Mouse (Mus musculus) urinary bladder, postnatal 14 days (tissue): ENCODE data around the gene Csnk1d.

Experiments used
- DNase-seq: peaks from one replicate; pipeline ENCODE4 v3.0.0; 2021; ENCODE audit warnings: low spot score

Gene Csnk1d

GRCm38 (mm10) chr11:120990951-120991526, at the start of gene Csnk1d:
TSS of gene Csnk1d (minus strand) at chr11:120991330.
- DNase-seq = peak; percentile 99

GRCm38 (mm10) chr11:121039302-121039701, 48.2 kb upstream of the Csnk1d start, which contains the start of gene Cd7:
TSS of gene Cd7 (minus strand) at chr11:121039418.
- no peak for DNase-seq

- DNase-seq = no peak
These were observed 47.5 kb upstream of the Csnk1d start for GRCm38 (mm10) chr11:121038366-121039240.

GRCm38 (mm10) chr11:121033118-121033517, 42.0 kb upstream of the Csnk1d start:
- DNase-seq = no peak

GRCm38 (mm10) chr11:121027259-121027658, 36.1 kb upstream of the Csnk1d start:
- DNase-seq = no peak

GRCm38 (mm10) chr11:121024163-121024562, 33.0 kb upstream of the Csnk1d start:
- no peak for DNase-seq

- no peak for DNase-seq
These were observed 28.4 kb upstream of the Csnk1d start for GRCm38 (mm10) chr11:121019501-121019900.

GRCm38 (mm10) chr11:121017703-121018102, 26.6 kb upstream of the Csnk1d start:
- peak; percentile 72 for DNase-seq

GRCm38 (mm10) chr11:121015472-121015871, 24.3 kb upstream of the Csnk1d start:
- DNase-seq = no peak

GRCm38 (mm10) chr11:121014896-121015300, 23.8 kb upstream of the Csnk1d start:
- DNase-seq = peak; percentile 27

- no peak for DNase-seq
These were observed 22.5 kb upstream of the Csnk1d start for GRCm38 (mm10) chr11:121013656-121014055.

GRCm38 (mm10) chr11:121010044-121010755, 19.1 kb upstream of the Csnk1d start:
- no peak for DNase-seq

GRCm38 (mm10) chr11:121006184-121006583, 15.1 kb upstream of the Csnk1d start:
- DNase-seq = no peak

GRCm38 (mm10) chr11:121004281-121004680, 13.2 kb upstream of the Csnk1d start:
- no peak for DNase-seq

GRCm38 (mm10) chr11:121001966-121002365, 10.8 kb upstream of the Csnk1d start:
- DNase-seq = peak; percentile 50

- no peak for DNase-seq
These were observed 3.6 kb upstream of the Csnk1d start for GRCm38 (mm10) chr11:120994741-120995140.

- no peak for DNase-seq
These were observed 2.5 kb upstream of the Csnk1d start for GRCm38 (mm10) chr11:120993586-120993985.

GRCm38 (mm10) chr11:120993080-120993479, 1.9 kb upstream of the Csnk1d start:
- no peak for DNase-seq

- peak; percentile 34 for DNase-seq
These were observed 661 bp upstream of the Csnk1d start for GRCm38 (mm10) chr11:120991791-120992190.

GRCm38 (mm10) chr11:120990126-120990781, 876 bp downstream of the Csnk1d start:
- peak; percentile 50 for DNase-seq

- DNase-seq = no peak
These were observed 1.6 kb downstream of the Csnk1d start for GRCm38 (mm10) chr11:120989523-120989922.

- no peak for DNase-seq
These were observed 2.7 kb downstream of the Csnk1d start for GRCm38 (mm10) chr11:120988410-120988809.
